Mouse (Mus musculus) neural tube, embryonic 15.5 days (tissue): Measurements from ENCODE around the gene Gpi1. TPM values are rescaled to one million over a fixed set of nuclear protein-coding genes. Genes with fewer than 3 reads are reported as not detected.

Experiments used
- ATAC-seq: fragments of 200-750 bp; cut with Nextera tagmentation; 2 replicates; pipeline ENCODE4 v1.8.0; 2017; ENCODE audit warnings: mild to moderate bottlenecking, moderate TSS enrichment, moderate library complexity; ENCODE audit not compliant: low FRiP score
- H3K27ac ChIP-seq: fragments of 300-500 bp; sonication (generic); replicated peaks from 2 replicates; pipeline ENCODE4 v1.5.1; 2015; ENCODE audit warnings: mild to moderate bottlenecking, inconsistent platforms
- H3K27me3 ChIP-seq: fragments of 300-500 bp; sonication (generic); replicated peaks from 2 replicates; pipeline ENCODE4 v1.6.1; 2015; ENCODE audit warnings: inconsistent platforms
- H3K36me3 ChIP-seq: fragments of 300-500 bp; sonication (generic); 2 replicates; pipeline ENCODE4 v1.6.1; 2015; ENCODE audit warnings: inconsistent platforms
- H3K4me1 ChIP-seq: fragments of 300-500 bp; sonication (generic); 2 replicates; pipeline ENCODE4 v1.6.1; 2015; ENCODE audit warnings: inconsistent platforms
- H3K4me2 ChIP-seq: fragments of 300-500 bp; sonication (generic); 2 replicates; pipeline ENCODE4 v1.6.1; 2015; ENCODE audit warnings: inconsistent platforms, mild to moderate bottlenecking, moderate library complexity
- H3K4me3 ChIP-seq: fragments of 300-500 bp; sonication (generic); replicated peaks from 2 replicates; pipeline ENCODE4 v1.5.1; 2015; ENCODE audit warnings: mild to moderate bottlenecking, inconsistent platforms
- H3K9ac ChIP-seq: fragments of 300-500 bp; sonication (generic); replicated peaks from 2 replicates; pipeline ENCODE4 v1.6.1; 2015; ENCODE audit warnings: mild to moderate bottlenecking, inconsistent platforms
- H3K9me3 ChIP-seq: fragments of 300-500 bp; sonication (generic); replicated peaks from 2 replicates; pipeline ENCODE4 v1.6.1; 2016; ENCODE audit warnings: inconsistent platforms
- WGBS: fragments of 180-500 bp; shearing (Covaris S2); methylation state at CpG from one replicate; pipeline ENCODE4 v1.1.7; 2015; ENCODE audit warnings: mixed read lengths; 5-methylcytosine and 5-hydroxymethylcytosine counted together
- polyA plus RNA-seq: library from polyadenylated mRNA; unstranded; fragments of >200 nt; fragmentation: Nextera tagmentation; extraction: Ambion mirVana; gene quantifications from 2 replicates; pipeline ENCODE4 v1.2.1, GENCODE M21; 2015

Gene Gpi1
- polyA plus RNA-seq = 326 and 346 TPM in 2 replicates

DNA sequence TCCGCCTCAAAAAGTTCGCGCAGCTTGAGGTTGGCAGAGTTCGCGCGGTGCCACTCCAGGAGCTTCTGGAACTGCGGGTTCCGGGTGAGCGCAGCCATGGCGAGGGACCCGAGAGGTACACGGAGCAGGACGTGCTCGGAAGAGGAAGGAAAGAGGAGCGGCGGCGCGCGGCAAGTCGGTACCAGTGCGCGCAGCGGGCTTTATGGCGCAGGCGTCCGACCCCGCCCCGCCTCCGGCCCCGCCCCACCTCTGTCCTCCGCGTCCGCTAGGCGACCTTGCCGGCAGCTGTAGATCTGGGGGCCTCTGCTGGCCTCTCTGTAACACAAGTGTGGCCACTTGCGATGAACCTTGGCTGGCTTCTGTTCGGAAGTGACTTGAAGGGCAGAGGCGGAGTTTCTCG is at the start of gene Gpi1:
TSS of gene Gpi1 (minus strand) at position 221 of the 400 bp plus-strand sequence.
- Histone ChIP-seq H3K4me1 (peaks cover 62% of the 10 kb centered on the region), H3K27ac (peak within 1 kb of the TSS; percentile 86), H3K4me3 (peak within 1 kb of the TSS; percentile 78), H3K9ac (peak within 1 kb of the TSS; percentile 69), H3K4me2 (peak within 1 kb of the TSS; percentile 69), H3K9me3 (no peaks in the 10 kb centered on the region), H3K36me3 (peaks cover 18% of the 10 kb centered on the region), H3K27me3 (no peaks in the 10 kb centered on the region)
- under 1% methylated on average over 35 of the region's 39 CpGs for WGBS
- peak; percentile 46 for ATAC-seq

DNA sequence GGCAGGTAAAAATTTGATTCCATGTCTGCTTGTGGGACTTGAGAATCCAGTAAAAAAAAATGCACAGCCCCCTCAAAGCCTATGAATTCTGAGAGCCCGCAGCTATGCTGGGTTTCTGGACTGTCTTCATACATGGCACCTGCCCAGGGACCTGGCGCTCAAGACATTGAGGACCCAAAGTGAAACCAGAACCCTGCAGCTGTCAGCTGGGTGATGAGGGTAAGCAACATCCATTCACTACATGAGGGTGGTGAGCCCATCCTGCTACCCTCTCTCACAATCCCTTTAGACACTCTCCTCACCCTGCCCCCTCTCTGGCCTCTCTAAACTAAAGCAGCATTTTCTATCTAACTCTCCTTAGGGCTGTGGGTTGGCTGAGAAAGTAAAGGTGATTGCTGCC is 47.5 kb upstream of the Gpi1 start:
- no peaks in the 10 kb centered on the region for H3K27me3 ChIP-seq
- H3K9me3 ChIP-seq = no peaks in the 10 kb centered on the region
- H3K4me3 ChIP-seq = no peak overlapping the region
- no peak overlapping the region for H3K9ac ChIP-seq
- H3K36me3 ChIP-seq = no peaks in the 10 kb centered on the region
- no peaks in the 10 kb centered on the region for H3K4me1 ChIP-seq
- no peak overlapping the region for H3K4me2 ChIP-seq
- ATAC-seq = no peak
- H3K27ac ChIP-seq = no peak overlapping the region
- 100% methylated on average over 2 of the region's 2 CpGs for WGBS

DNA sequence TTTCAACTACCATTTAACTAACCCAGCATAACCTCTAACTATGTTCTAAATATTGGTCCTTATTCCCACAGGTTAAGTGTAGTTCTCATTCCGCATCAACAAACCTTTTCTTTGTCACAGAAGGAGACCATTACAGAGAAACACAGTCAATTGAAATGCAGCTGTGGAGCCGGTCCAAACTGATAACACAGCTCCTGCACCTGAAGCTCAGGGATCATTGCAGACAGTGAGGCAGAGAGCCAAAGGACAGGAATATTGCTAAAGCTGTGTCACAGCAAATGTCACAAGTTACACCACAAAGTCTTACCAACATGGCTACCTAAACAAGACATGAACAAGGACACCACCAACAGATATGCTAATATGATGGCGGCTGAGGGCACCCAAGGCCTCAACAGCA is 45.9 kb upstream of the Gpi1 start:
- no peak overlapping the region for H3K4me2 ChIP-seq
- H3K27ac ChIP-seq = no peak overlapping the region

DNA sequence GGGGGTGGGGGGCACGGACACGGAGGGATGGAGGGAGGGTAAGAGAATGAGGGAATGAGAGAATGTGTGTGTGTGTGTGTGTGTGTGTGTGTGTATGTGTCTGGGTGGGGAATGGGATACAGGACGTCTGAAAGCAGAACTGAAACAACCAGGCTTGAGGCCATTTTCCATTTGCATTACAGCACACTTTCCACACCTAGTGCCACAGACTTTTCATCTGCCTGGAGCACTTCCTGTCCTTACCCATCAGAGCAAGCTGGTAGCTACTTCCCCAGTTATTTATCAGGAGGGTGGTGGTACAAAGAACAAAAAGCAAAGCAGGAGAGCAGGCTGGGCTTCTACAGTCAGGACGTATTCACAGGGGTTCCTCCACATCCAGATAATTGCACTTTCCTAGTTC is 42.3 kb upstream of the Gpi1 start:
- no peaks in the 10 kb centered on the region for H3K36me3 ChIP-seq
- no peak overlapping the region for H3K4me3 ChIP-seq
- no peak overlapping the region for H3K9ac ChIP-seq
- H3K4me1 ChIP-seq = no peaks in the 10 kb centered on the region
- 71% methylated on average over 4 of the region's 4 CpGs for WGBS
- H3K9me3 ChIP-seq = no peaks in the 10 kb centered on the region
- no peak overlapping the region for H3K27ac ChIP-seq
- ATAC-seq = no peak
- H3K4me2 ChIP-seq = no peak overlapping the region
- no peaks in the 10 kb centered on the region for H3K27me3 ChIP-seq

More for the DNA sequence above, 45.9 kb upstream of the Gpi1 start:
- no peak for ATAC-seq
- Histone ChIP-seq H3K4me1 (no peaks in the 10 kb centered on the region), H3K9me3 (no peaks in the 10 kb centered on the region), H3K27me3 (no peaks in the 10 kb centered on the region), H3K36me3 (no peaks in the 10 kb centered on the region), H3K9ac (no peak overlapping the region), H3K4me3 (no peak overlapping the region)
- 95% methylated on average over 3 of the region's 3 CpGs for WGBS

DNA sequence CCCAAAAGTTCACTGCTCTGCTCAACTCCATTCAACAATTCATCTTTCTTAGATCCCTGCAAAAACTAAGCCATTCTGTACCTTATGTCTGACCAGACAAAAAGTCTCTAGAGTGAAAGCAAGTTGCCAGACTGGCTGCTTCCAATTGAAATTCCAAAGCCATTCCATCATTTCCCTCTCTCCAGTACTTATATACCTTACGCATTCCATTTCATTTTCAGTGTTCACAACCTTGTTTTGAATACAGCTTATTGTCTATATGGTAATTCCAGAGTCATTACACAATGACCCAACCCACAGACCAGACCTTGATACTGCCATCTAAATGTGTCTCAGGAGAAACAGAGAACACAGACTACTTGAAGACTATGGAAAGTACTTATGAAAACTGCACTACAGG is 38.3 kb upstream of the Gpi1 start:
- no peaks in the 10 kb centered on the region; the same call in 1 of the 2 replicates for H3K36me3 ChIP-seq
- no peak for ATAC-seq
- H3K27ac ChIP-seq = no peak overlapping the region
- H3K9ac ChIP-seq = no peak overlapping the region
- H3K4me3 ChIP-seq = no peak overlapping the region
- WGBS = 78% methylated on average over 1 of the region's 1 CpGs
- no peaks in the 10 kb centered on the region for H3K9me3 ChIP-seq
- H3K4me2 ChIP-seq = no peak overlapping the region
- peaks cover 6% of the 10 kb centered on the region; the same call in 1 of the 2 replicates for H3K4me1 ChIP-seq
- H3K27me3 ChIP-seq = no peaks in the 10 kb centered on the region

DNA sequence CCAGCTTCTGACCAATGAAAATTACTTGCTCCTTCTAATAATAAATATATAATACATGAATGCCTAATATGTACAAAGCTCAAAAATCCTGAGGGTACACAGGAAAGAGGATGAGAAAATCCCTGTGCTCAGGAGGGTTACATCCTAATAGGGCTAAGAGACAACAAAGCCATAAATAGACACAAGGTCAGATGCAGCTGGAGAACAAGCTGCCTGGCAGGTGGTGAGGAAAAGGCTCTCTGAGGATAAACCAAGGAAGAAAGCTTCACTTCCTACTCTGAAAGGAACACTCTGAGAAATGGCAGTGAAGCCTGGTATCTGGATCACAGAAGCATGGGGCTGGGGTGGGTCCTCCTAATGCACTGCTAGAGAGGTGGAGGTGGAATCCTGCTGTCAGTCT is 36.3 kb upstream of the Gpi1 start:
- no peak overlapping the region; the same call in none of the 2 replicates for H3K27ac ChIP-seq

DNA sequence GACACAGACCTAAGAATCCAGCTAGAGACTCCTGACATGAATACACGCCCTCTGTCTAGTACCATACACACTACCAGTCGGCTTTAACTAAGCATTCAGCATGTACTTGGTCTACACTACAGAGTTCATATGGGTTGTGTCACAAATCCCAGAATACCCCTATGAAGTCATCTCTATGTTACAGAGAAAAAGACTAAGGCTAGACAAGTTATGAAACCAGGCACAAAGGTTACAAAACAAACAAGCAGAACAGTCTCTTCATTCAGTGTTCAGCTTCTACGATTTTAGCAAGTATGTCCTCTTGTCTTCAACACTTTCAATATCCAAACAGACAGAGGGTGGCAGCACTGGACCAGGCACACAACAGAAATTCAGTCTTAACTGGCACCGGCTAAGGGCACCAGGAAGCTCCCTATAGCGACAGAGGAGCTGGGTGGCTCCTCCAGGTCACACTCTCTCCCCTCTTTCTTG is 35.8 kb upstream of the Gpi1 start:
- Histone ChIP-seq H3K4me2 (no peak overlapping the region), H3K4me3 (no peak overlapping the region), H3K9ac (no peak overlapping the region), H3K4me1 (peaks cover 6% of the 10 kb centered on the region; the same call in 1 of the 2 replicates), H3K27ac (no peak overlapping the region; the same call in 1 of the 2 replicates), H3K9me3 (no peaks in the 10 kb centered on the region), H3K27me3 (no peaks in the 10 kb centered on the region), H3K36me3 (peaks cover 9% of the 10 kb centered on the region)
- WGBS = 57% methylated on average over 5 of the region's 5 CpGs
- ATAC-seq = no peak

More for the DNA sequence above, 36.3 kb upstream of the Gpi1 start:
- Histone ChIP-seq H3K9me3 (no peaks in the 10 kb centered on the region), H3K36me3 (peaks cover 7% of the 10 kb centered on the region; the same call in 1 of the 2 replicates), H3K9ac (no peak overlapping the region), H3K27me3 (no peaks in the 10 kb centered on the region), H3K4me1 (peaks cover 6% of the 10 kb centered on the region; the same call in 1 of the 2 replicates), H3K4me3 (no peak overlapping the region), H3K4me2 (no peak overlapping the region)
- ATAC-seq = no peak

DNA sequence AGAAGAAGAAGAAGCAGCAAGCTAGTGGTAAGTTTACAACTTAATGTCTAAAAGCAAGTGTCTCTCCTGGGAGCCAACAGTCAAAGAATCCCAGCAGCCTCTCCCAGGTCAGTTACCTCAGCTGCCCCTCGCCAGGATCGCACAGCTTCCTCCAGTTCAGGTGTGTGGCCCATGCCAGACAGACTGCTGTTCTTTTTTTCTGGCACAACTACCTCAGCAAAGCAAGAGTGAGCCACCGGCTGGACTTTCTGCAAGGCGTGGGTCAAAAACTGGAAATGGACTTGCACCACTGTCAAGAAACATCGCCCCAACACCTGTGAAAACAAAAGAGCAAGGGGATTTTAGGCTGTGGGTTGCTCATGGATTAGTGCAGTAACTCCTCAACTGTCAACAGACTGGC is 33.3 kb upstream of the Gpi1 start:
- Histone ChIP-seq H3K4me2 (no peak overlapping the region), H3K27ac (no peak overlapping the region), H3K4me3 (no peak overlapping the region), H3K9ac (no peak overlapping the region), H3K4me1 (peaks cover 6% of the 10 kb centered on the region; the same call in 1 of the 2 replicates), H3K27me3 (no peaks in the 10 kb centered on the region), H3K9me3 (no peaks in the 10 kb centered on the region), H3K36me3 (peaks cover 14% of the 10 kb centered on the region)
- 90% methylated on average over 5 of the region's 5 CpGs for WGBS
- no peak for ATAC-seq

DNA sequence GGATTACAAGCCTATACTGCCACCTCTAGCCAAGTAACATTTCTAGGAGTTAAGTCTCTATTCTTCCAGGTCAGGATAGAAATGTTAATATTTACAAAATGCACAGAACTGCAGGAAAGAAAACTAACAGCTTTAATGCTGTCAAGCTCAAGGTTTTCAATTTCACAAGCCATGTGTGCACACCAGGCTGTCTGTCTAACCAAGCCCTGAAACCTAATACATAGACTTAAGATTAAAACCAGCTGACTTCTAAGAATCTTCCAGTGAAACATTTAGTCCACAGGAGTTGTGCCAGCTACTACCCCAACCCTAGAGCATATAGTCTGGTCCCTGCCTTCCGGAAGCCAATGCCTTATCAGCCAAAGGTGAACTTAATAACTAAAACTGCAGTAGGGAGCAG is 28.3 kb upstream of the Gpi1 start:
- Histone ChIP-seq H3K4me1 (no peaks in the 10 kb centered on the region), H3K27me3 (no peaks in the 10 kb centered on the region), H3K4me3 (no peak overlapping the region), H3K9ac (no peak overlapping the region), H3K36me3 (peaks cover 42% of the 10 kb centered on the region), H3K4me2 (no peak overlapping the region), H3K9me3 (no peaks in the 10 kb centered on the region), H3K27ac (no peak overlapping the region)
- no peak for ATAC-seq
- WGBS = 95% methylated on average over 1 of the region's 1 CpGs

DNA sequence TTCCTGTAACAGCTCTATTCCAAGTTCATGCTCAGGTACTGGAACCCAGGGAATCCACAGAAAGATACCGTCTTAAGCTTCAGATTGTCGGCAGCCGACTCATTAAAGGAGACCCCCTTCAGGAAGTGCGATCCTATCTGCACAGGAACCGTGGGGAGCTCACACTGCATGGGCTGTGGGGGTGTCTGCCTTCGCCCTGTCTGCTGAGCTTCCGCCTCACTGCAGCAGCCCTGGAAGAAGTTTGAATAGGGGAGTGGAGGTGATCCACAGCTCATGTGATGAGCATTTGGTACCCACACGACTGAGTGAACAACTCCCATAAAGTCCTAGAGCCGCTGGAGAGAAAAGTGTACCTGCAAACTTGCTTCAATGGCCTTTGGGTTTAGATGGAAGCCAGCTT is 27.1 kb upstream of the Gpi1 start:
- Histone ChIP-seq H3K4me1 (no peaks in the 10 kb centered on the region), H3K36me3 (peaks cover 50% of the 10 kb centered on the region), H3K4me2 (no peak overlapping the region), H3K27ac (no peak overlapping the region), H3K4me3 (no peak overlapping the region), H3K9me3 (no peaks in the 10 kb centered on the region), H3K9ac (no peak overlapping the region), H3K27me3 (no peaks in the 10 kb centered on the region)
- ATAC-seq = no peak
- 89% methylated on average over 9 of the region's 9 CpGs for WGBS

DNA sequence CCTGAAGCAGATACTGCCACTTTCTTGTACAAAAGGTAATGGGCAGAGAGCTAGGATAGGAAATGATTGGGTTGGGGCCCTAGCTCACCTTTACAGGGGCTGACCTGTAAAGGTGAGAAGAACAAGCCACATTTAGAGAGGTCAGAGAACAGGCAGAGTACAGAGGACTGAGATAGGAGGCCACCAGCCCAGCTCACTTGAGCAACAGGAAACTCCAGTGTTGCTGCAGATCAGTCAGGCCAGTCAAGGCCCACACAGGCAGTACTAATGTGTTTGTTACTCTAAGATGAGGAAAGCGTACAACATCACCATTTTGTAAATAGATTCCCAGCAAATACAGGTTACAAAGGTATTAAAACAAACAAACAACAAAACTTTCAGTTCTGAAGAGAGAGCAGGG is 25.8 kb upstream of the Gpi1 start:
- H3K27me3 ChIP-seq = no peaks in the 10 kb centered on the region
- no peak overlapping the region for H3K4me3 ChIP-seq
- H3K4me2 ChIP-seq = no peak overlapping the region
- H3K9ac ChIP-seq = no peak overlapping the region
- H3K9me3 ChIP-seq = no peaks in the 10 kb centered on the region
- ATAC-seq = no peak
- peaks cover 42% of the 10 kb centered on the region for H3K36me3 ChIP-seq
- no peak overlapping the region for H3K27ac ChIP-seq
- 83% methylated on average over 1 of the region's 1 CpGs for WGBS
- no peaks in the 10 kb centered on the region for H3K4me1 ChIP-seq

DNA sequence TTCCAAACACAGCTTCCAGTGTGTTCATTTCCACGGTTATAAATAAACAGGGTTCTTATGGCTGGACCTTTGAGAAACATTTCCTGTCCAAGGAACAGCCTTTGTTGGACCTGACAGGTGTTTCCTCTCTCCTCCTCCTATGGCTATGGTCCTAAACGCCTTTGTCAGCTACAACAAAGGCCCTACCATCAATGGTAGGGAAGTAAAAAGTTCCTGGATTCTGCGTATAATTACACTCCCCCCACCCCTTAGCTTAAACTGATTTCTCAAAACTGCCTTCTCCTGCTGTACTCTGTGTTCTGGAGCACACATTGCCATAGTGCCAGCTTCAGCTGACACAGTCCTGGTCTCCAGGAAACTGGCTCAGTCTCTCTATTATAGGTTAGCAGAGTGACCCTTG is 25.0 kb upstream of the Gpi1 start:
- H3K9ac ChIP-seq = no peak overlapping the region
- peaks cover 44% of the 10 kb centered on the region for H3K36me3 ChIP-seq
- no peaks in the 10 kb centered on the region for H3K27me3 ChIP-seq
- no peak overlapping the region for H3K4me2 ChIP-seq
- no peak overlapping the region for H3K27ac ChIP-seq
- WGBS = 57% methylated on average over 3 of the region's 3 CpGs
- no peak for ATAC-seq
- no peaks in the 10 kb centered on the region for H3K4me1 ChIP-seq
- H3K4me3 ChIP-seq = no peak overlapping the region
- no peaks in the 10 kb centered on the region for H3K9me3 ChIP-seq
